Mouse (Mus musculus): ENCODE measurements around the gene Mecom. TPM values are rescaled to one million over a fixed set of nuclear protein-coding genes. Genes with fewer than 3 reads are reported as not detected.
A peak's percentile ranks its signal among the peaks of the same experiment; 100 is the strongest.

Mecom gene
- total and polyA plus RNA-seq, 2 experiments from 2014 or later = 1.9 to 3.9 TPM

GRCm38 (mm10) chr3:30420899-30421298 is 126.9 kb downstream of the Mecom start:
- no peak overlapping the region for H3K27ac ChIP-seq (ENCODE audit: low read depth, low read length)
- 51% methylated on average over 5 of the region's 5 CpGs for WGBS
- H3K9me3 ChIP-seq (ENCODE audit: low read length) = 0 out of 2 replicates have a peak, but pooled peaks cover 4% of the 10 kb centered on the region
- no peak overlapping the region for H3K4me3 ChIP-seq (ENCODE audit: low read depth, low read length)
- ATAC-seq (no peak), DNase-seq (no peak)
- H3K4me2 ChIP-seq (ENCODE audit: low read depth) = no peak overlapping the region
- TF ChIP-seq CTCF (IDR thresholded peaks at IDR 0.05; ENCODE audit: low read depth) = no peak
- H3K27me3 ChIP-seq (ENCODE audit: insufficient read depth, low read length) = no peaks in the 10 kb centered on the region
- no peaks in the 10 kb centered on the region for H3K4me1 ChIP-seq (ENCODE audit: insufficient read depth)
- no peak overlapping the region for H3K9ac ChIP-seq
- H3K36me3 ChIP-seq (ENCODE audit: insufficient read depth) = no peaks in the 10 kb centered on the region

- Histone ChIP-seq H3K9ac (no peak overlapping the region), H3K27me3 (ENCODE audit: insufficient read depth, low read length) (no peaks in the 10 kb centered on the region), H3K4me2 (ENCODE audit: low read depth) (no peak overlapping the region), H3K36me3 (ENCODE audit: insufficient read depth) (no peaks in the 10 kb centered on the region), H3K27ac (ENCODE audit: low read depth, low read length) (no peak overlapping the region), H3K4me3 (ENCODE audit: low read depth, low read length) (no peak overlapping the region), H3K9me3 (ENCODE audit: low read length) (no peaks in the 10 kb centered on the region), H3K4me1 (ENCODE audit: insufficient read depth) (no peaks in the 10 kb centered on the region)
- ATAC-seq (no peak), DNase-seq (no peak)
- TF ChIP-seq CTCF (IDR thresholded peaks at IDR 0.05; ENCODE audit: low read depth) = no peak
- 93% methylated on average over 6 of the region's 6 CpGs for WGBS
Measured at GRCm38 (mm10) chr3:30414173-30414572, 133.6 kb downstream of the Mecom start.

- no peaks in the 10 kb centered on the region for H3K27me3 ChIP-seq (ENCODE audit: insufficient read depth, low read length)
- DNase-seq (no peak), ATAC-seq (no peak)
- no peaks in the 10 kb centered on the region for H3K4me1 ChIP-seq (ENCODE audit: insufficient read depth)
- H3K4me3 ChIP-seq (ENCODE audit: low read depth, low read length) = no peak overlapping the region
- no peak for TF ChIP-seq CTCF (IDR thresholded peaks at IDR 0.05; ENCODE audit: low read depth)
- no peaks in the 10 kb centered on the region for H3K36me3 ChIP-seq (ENCODE audit: insufficient read depth)
- H3K4me2 ChIP-seq (ENCODE audit: low read depth) = no peak overlapping the region
- H3K9ac ChIP-seq = no peak overlapping the region
- H3K27ac ChIP-seq (ENCODE audit: low read depth, low read length) = no peak overlapping the region
- no peaks in the 10 kb centered on the region for H3K9me3 ChIP-seq (ENCODE audit: low read length)
- WGBS = 37% methylated on average over 4 of the region's 4 CpGs
Measured at GRCm38 (mm10) chr3:30410778-30411177, 137.0 kb downstream of the Mecom start.

GRCm38 (mm10) chr3:30404821-30405220 is 143.0 kb downstream of the Mecom start:
- no peaks in the 10 kb centered on the region for H3K36me3 ChIP-seq (ENCODE audit: insufficient read depth)
- no peaks in the 10 kb centered on the region for H3K27me3 ChIP-seq (ENCODE audit: insufficient read depth, low read length)
- WGBS = 58% methylated on average over 4 of the region's 4 CpGs
- no peak overlapping the region for H3K27ac ChIP-seq (ENCODE audit: low read depth, low read length)
- H3K4me2 ChIP-seq (ENCODE audit: low read depth) = no peak overlapping the region
- no peaks in the 10 kb centered on the region for H3K9me3 ChIP-seq (ENCODE audit: low read length)
- no peak overlapping the region for H3K9ac ChIP-seq
- H3K4me1 ChIP-seq (ENCODE audit: insufficient read depth) = no peaks in the 10 kb centered on the region; the same call in 1 of the 2 replicates
- TF ChIP-seq CTCF (IDR thresholded peaks at IDR 0.05; ENCODE audit: low read depth) = no peak
- H3K4me3 ChIP-seq (ENCODE audit: low read depth, low read length) = no peak overlapping the region
- DNase-seq = no peak
- peak; percentile 51; the same call in 1 of the 2 replicates for ATAC-seq

- Histone ChIP-seq H3K9ac (no peak overlapping the region), H3K27ac (ENCODE audit: low read depth, low read length) (no peak overlapping the region), H3K4me3 (ENCODE audit: low read depth, low read length) (no peak overlapping the region), H3K36me3 (ENCODE audit: insufficient read depth) (no peaks in the 10 kb centered on the region), H3K27me3 (ENCODE audit: insufficient read depth, low read length) (no peaks in the 10 kb centered on the region), H3K4me2 (ENCODE audit: low read depth) (no peak overlapping the region), H3K4me1 (ENCODE audit: insufficient read depth) (no peaks in the 10 kb centered on the region), H3K9me3 (ENCODE audit: low read length) (no peaks in the 10 kb centered on the region)
- no peak for ATAC-seq
- DNase-seq = no peak
- 87% methylated on average over 7 of the region's 7 CpGs for WGBS
- no peak for TF ChIP-seq CTCF (IDR thresholded peaks at IDR 0.05; ENCODE audit: low read depth)
Measured at GRCm38 (mm10) chr3:30398911-30399310, 148.9 kb downstream of the Mecom start.

- no peak for DNase-seq
- Histone ChIP-seq H3K27ac (ENCODE audit: low read depth, low read length) (no peak overlapping the region), H3K36me3 (ENCODE audit: insufficient read depth) (no peaks in the 10 kb centered on the region), H3K4me2 (ENCODE audit: low read depth) (no peak overlapping the region), H3K9ac (no peak overlapping the region), H3K9me3 (ENCODE audit: low read length) (no peaks in the 10 kb centered on the region), H3K4me3 (ENCODE audit: low read depth, low read length) (no peak overlapping the region), H3K4me1 (ENCODE audit: insufficient read depth) (no peaks in the 10 kb centered on the region), H3K27me3 (ENCODE audit: insufficient read depth, low read length) (no peaks in the 10 kb centered on the region)
- no peak for TF ChIP-seq CTCF (IDR thresholded peaks at IDR 0.05; ENCODE audit: low read depth)
- ATAC-seq = no peak
- WGBS = 83% methylated on average over 4 of the region's 4 CpGs
Measured at GRCm38 (mm10) chr3:30394911-30395310, 152.9 kb downstream of the Mecom start.

- 60% methylated on average over 4 of the region's 4 CpGs for WGBS
- no peak for TF ChIP-seq CTCF (IDR thresholded peaks at IDR 0.05; ENCODE audit: low read depth)
- Histone ChIP-seq H3K27me3 (ENCODE audit: insufficient read depth, low read length) (no peaks in the 10 kb centered on the region), H3K4me1 (ENCODE audit: insufficient read depth) (no peaks in the 10 kb centered on the region), H3K27ac (ENCODE audit: low read depth, low read length) (no peak overlapping the region), H3K4me2 (ENCODE audit: low read depth) (no peak overlapping the region), H3K9ac (no peak overlapping the region), H3K36me3 (ENCODE audit: insufficient read depth) (no peaks in the 10 kb centered on the region), H3K4me3 (ENCODE audit: low read depth, low read length) (no peak overlapping the region), H3K9me3 (ENCODE audit: low read length) (no peaks in the 10 kb centered on the region)
- ATAC-seq (no peak), DNase-seq (no peak)
Measured at GRCm38 (mm10) chr3:30392662-30393061, 155.1 kb downstream of the Mecom start.

GRCm38 (mm10) chr3:30392218-30392617 is 155.6 kb downstream of the Mecom start:
- Histone ChIP-seq H3K27me3 (ENCODE audit: insufficient read depth, low read length) (no peaks in the 10 kb centered on the region), H3K27ac (ENCODE audit: low read depth, low read length) (no peak overlapping the region), H3K36me3 (ENCODE audit: insufficient read depth) (no peaks in the 10 kb centered on the region), H3K4me1 (ENCODE audit: insufficient read depth) (no peaks in the 10 kb centered on the region), H3K9ac (no peak overlapping the region), H3K4me2 (ENCODE audit: low read depth) (no peak overlapping the region), H3K9me3 (ENCODE audit: low read length) (no peaks in the 10 kb centered on the region), H3K4me3 (ENCODE audit: low read depth, low read length) (no peak overlapping the region)
- ATAC-seq = no peak
- WGBS = 11% methylated on average over 4 of the region's 4 CpGs
- DNase-seq = no peak
- no peak for TF ChIP-seq CTCF (IDR thresholded peaks at IDR 0.05; ENCODE audit: low read depth)

Data from forebrain, postnatal 0 days (tissue).